Mouse (Mus musculus) embryonic facial prominence, embryonic 11.5 days (tissue): ENCODE results near the gene C1ql4. TPM values are rescaled to one million over a fixed set of nuclear protein-coding genes. Genes with fewer than 3 reads are reported as not detected.
A peak's percentile ranks its signal among the peaks of the same experiment; 100 is the strongest.
"Not testable (repeated sequence)": the region's sequence is repeated elsewhere in the genome, so short reads cannot be mapped to it uniquely, and the experiment has no call there.

Experiments used
- ATAC-seq: fragments of 200-750 bp; cut with Nextera tagmentation; replicated peaks from 2 replicates; pipeline ENCODE4 v1.8.0; 2017; ENCODE audit warnings: low read depth; ENCODE audit not compliant: insufficient number of reproducible peaks, low FRiP score, low TSS enrichment
- DNase-seq: peaks from one replicate; pipeline ENCODE4 v3.0.0-alpha.2; 2015; ENCODE audit warnings: low spot score
- H3K27ac ChIP-seq: fragments of 300-500 bp; sonication (generic); replicated peaks from 2 replicates; pipeline ENCODE4 v1.5.1; 2014; ENCODE audit warnings: mild to moderate bottlenecking, low read depth, low read length, control low read depth
- H3K27me3 ChIP-seq: fragments of 300-500 bp; sonication (generic); 2 replicates; pipeline ENCODE4 v1.6.1; 2014; ENCODE audit warnings: mild to moderate bottlenecking, low read length, moderate library complexity, mixed read lengths; ENCODE audit not compliant: control insufficient read depth, insufficient read depth
- H3K36me3 ChIP-seq: fragments of 300-500 bp; sonication (generic); replicated peaks from 2 replicates; pipeline ENCODE4 v1.6.1; 2014; ENCODE audit warnings: low read depth, mild to moderate bottlenecking, low read length, moderate library complexity, mixed read lengths; ENCODE audit not compliant: control insufficient read depth, insufficient read depth
- H3K4me1 ChIP-seq: fragments of 300-500 bp; sonication (generic); 2 replicates; pipeline ENCODE4 v1.6.1; 2014; ENCODE audit warnings: low read length, mixed read lengths; ENCODE audit not compliant: control insufficient read depth, insufficient read depth
- H3K4me2 ChIP-seq: fragments of 300-500 bp; sonication (generic); 2 replicates; pipeline ENCODE4 v1.6.1; 2014; ENCODE audit warnings: low read depth, mild to moderate bottlenecking, control low read depth, low read length, moderate library complexity
- H3K4me3 ChIP-seq: fragments of 300-500 bp; sonication (generic); 2 replicates; pipeline ENCODE4 v1.5.1; 2014; ENCODE audit warnings: low read depth, low read length, control low read depth
- H3K9ac ChIP-seq: fragments of 300-500 bp; sonication (generic); replicated peaks from 2 replicates; pipeline ENCODE4 v1.6.1; 2014; ENCODE audit warnings: mild to moderate bottlenecking, control low read depth, low read length
- H3K9me3 ChIP-seq: fragments of 300-500 bp; sonication (generic); replicated peaks from 2 replicates; pipeline ENCODE4 v1.6.1; 2016; ENCODE audit warnings: mild to moderate bottlenecking, low read length, inconsistent platforms, mixed read lengths; ENCODE audit not compliant: control insufficient read depth
- WGBS: fragments of 180-500 bp; shearing (Covaris S2); extraction: QIAGEN DNeasy Blood & Tissue Kit; methylation state at CpG from one replicate; pipeline ENCODE4 v1.1.7; 2014; 5-methylcytosine and 5-hydroxymethylcytosine counted together
- polyA plus RNA-seq: library from polyadenylated mRNA; unstranded; fragments of >200 nt; fragmentation: Nextera tagmentation; extraction: Ambion mirVana; gene quantifications from 2 replicates; pipeline ENCODE4 v1.2.1, GENCODE M21; 2014

C1ql4 gene
- polyA plus RNA-seq, 1 experiment from 2014 or later: 1.0 TPM

- not testable (repeated sequence) for H3K36me3 ChIP-seq, DNase-seq, H3K4me1 ChIP-seq, H3K9me3 ChIP-seq, H3K27me3 ChIP-seq, H3K27ac ChIP-seq, H3K4me3 ChIP-seq, ATAC-seq, H3K9ac ChIP-seq
- peak overlapping the region; percentile 50 for H3K4me2 ChIP-seq
- WGBS: 95% methylated on average over 3 of the region's 3 CpGs
These were observed 11.6 kb downstream of the C1ql4 start for GRCm38 (mm10) chr15:99076011-99076410.

GRCm38 (mm10) chr15:99074600-99075333 is 12.8 kb downstream of the C1ql4 start:
- WGBS: under 1% methylated on average over 44 of the region's 44 CpGs
- peak overlapping the region; percentile 76 for H3K4me2 ChIP-seq
- DNase-seq: peak; percentile 99
- no peaks in the 10 kb centered on the region for H3K27me3 ChIP-seq
- peak overlapping the region; percentile 92 for H3K27ac ChIP-seq
- no peaks in the 10 kb centered on the region for H3K9me3 ChIP-seq
- ATAC-seq: peak; percentile 95
- peak overlapping the region; percentile 80 for H3K9ac ChIP-seq
- H3K36me3 ChIP-seq: peaks cover 5% of the 10 kb centered on the region
- peak overlapping the region; percentile 46 for H3K4me3 ChIP-seq
- peaks cover 4% of the 10 kb centered on the region for H3K4me1 ChIP-seq

GRCm38 (mm10) chr15:99074019-99074599 is 13.5 kb downstream of the C1ql4 start, which contains the start of gene Troap:
Gene Troap, plus strand, starts transcription at chr15:99074575.
- H3K27ac ChIP-seq: peak within 1 kb of the TSS; percentile 92
- WGBS: 30% methylated on average over 9 of the region's 9 CpGs
- peaks cover 5% of the 10 kb centered on the region for H3K36me3 ChIP-seq
- H3K4me2 ChIP-seq: peak within 1 kb of the TSS; percentile 76
- H3K27me3 ChIP-seq: no peaks in the 10 kb centered on the region
- DNase-seq (no peak), ATAC-seq (peak; percentile 53; the same call in 1 of the 2 replicates)
- peak within 1 kb of the TSS; percentile 46 for H3K4me3 ChIP-seq
- no peaks in the 10 kb centered on the region for H3K9me3 ChIP-seq
- H3K4me1 ChIP-seq: peaks cover 4% of the 10 kb centered on the region
- H3K9ac ChIP-seq: peak within 1 kb of the TSS; percentile 80

GRCm38 (mm10) chr15:99071988-99072387 is 15.6 kb downstream of the C1ql4 start:
- WGBS: 86% methylated on average over 1 of the region's 1 CpGs
- Histone ChIP-seq H3K4me1 (peaks cover 4% of the 10 kb centered on the region), H3K27me3 (no peaks in the 10 kb centered on the region), H3K9ac (no peak overlapping the region), H3K4me3 (no peak overlapping the region), H3K27ac (no peak overlapping the region), H3K4me2 (no peak overlapping the region), H3K36me3 (no peaks in the 10 kb centered on the region), H3K9me3 (no peaks in the 10 kb centered on the region)
- DNase-seq (no peak), ATAC-seq (no peak)

GRCm38 (mm10) chr15:99065557-99066165 is 22.0 kb downstream of the C1ql4 start:
- Histone ChIP-seq H3K27me3 (no peaks in the 10 kb centered on the region; the same call in 1 of the 2 replicates), H3K27ac (no peak overlapping the region), H3K4me2 (no peak overlapping the region), H3K4me3 (no peak overlapping the region), H3K9me3 (no peaks in the 10 kb centered on the region), H3K36me3 (no peaks in the 10 kb centered on the region), H3K4me1 (no peaks in the 10 kb centered on the region), H3K9ac (no peak overlapping the region)
- no peak for ATAC-seq
- WGBS: 79% methylated on average over 12 of the region's 12 CpGs
- DNase-seq: no peak

- H3K36me3 ChIP-seq: no peaks in the 10 kb centered on the region
- H3K4me3 ChIP-seq: peak overlapping the region; percentile 31; the same call in 1 of the 2 replicates
- H3K4me2 ChIP-seq: no peak overlapping the region
- WGBS: 5% methylated on average over 14 of the region's 14 CpGs
- peaks cover 60% of the 10 kb centered on the region for H3K27me3 ChIP-seq
- no peaks in the 10 kb centered on the region for H3K9me3 ChIP-seq
- no peak overlapping the region for H3K27ac ChIP-seq
- ATAC-seq (no peak; the same call in 1 of the 2 replicates), DNase-seq (peak; percentile 67)
- peaks cover 4% of the 10 kb centered on the region for H3K4me1 ChIP-seq
- no peak overlapping the region for H3K9ac ChIP-seq
These were observed 31.3 kb downstream of the C1ql4 start for GRCm38 (mm10) chr15:99056332-99056731.

- peak overlapping the region; percentile 31 for H3K4me3 ChIP-seq
- no peak overlapping the region; the same call in 1 of the 2 replicates for H3K9ac ChIP-seq
- peak; percentile 53 for DNase-seq
These were observed 32.1 kb downstream of the C1ql4 start for GRCm38 (mm10) chr15:99055511-99055961.

More at GRCm38 (mm10) chr15:99055511-99055961, 32.1 kb downstream of the C1ql4 start:
- H3K27ac ChIP-seq: no peak overlapping the region
- H3K4me2 ChIP-seq: peak overlapping the region; percentile 60
- H3K27me3 ChIP-seq: peaks cover 60% of the 10 kb centered on the region
- H3K9me3 ChIP-seq: no peaks in the 10 kb centered on the region
- 0 out of 2 replicates have a peak, but pooled peaks have one; percentile 16 for ATAC-seq
- under 1% methylated on average over 36 of the region's 37 CpGs for WGBS
- no peaks in the 10 kb centered on the region for H3K36me3 ChIP-seq
- H3K4me1 ChIP-seq: peaks cover 4% of the 10 kb centered on the region
